Mouse (Mus musculus): Measurements from ENCODE around the gene Robo2. TPM values are rescaled to one million over a fixed set of nuclear protein-coding genes. Genes with fewer than 3 reads are reported as not detected.
A peak's percentile ranks its signal among the peaks of the same experiment; 100 is the strongest.

Gene Robo2
- polyA plus RNA-seq, 1 experiment, result 4.2 TPM

DNA sequence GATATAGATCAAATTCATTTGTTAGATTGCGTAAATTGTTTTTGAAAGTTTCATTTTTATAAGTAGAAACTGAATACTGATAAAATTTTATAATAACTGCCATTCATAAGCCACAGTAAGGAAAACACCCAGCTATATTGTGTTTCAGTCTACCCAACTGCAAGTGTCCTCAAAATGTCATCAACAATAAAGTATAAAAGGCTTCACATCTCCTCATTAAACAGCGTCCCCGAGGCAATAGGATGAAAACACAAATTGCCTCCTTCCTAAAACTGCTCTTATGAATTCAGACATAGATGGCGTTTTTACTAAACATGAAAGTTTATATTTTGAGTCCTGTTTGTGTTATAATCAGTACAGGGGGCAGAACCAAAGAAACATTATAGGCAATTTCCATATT is 249.6 kb downstream of the Robo2 start:
- Histone ChIP-seq H3K79me2 (ENCODE audit: control insufficient read depth, insufficient read depth) (no peaks in the 10 kb centered on the region), H3K27me3 (ENCODE audit: control insufficient read depth, insufficient read depth, insufficient read length) (no peaks in the 10 kb centered on the region), H3K36me3 (ENCODE audit: control insufficient read depth, insufficient read depth) (no peaks in the 10 kb centered on the region), H3K4me3 (ENCODE audit: insufficient read depth, poor library complexity, severe bottlenecking) (no peak overlapping the region), H3ac (ENCODE audit: control insufficient read depth, insufficient read length, low read depth) (no peak overlapping the region), H3K79me3 (ENCODE audit: low read depth) (no peaks in the 10 kb centered on the region)
- TF ChIP-seq MAX (IDR thresholded peaks at IDR 0.05) (no peak), USF1 (IDR thresholded peaks at IDR 0.05; ENCODE audit: low read depth) (no peak), MYOG (IDR thresholded peaks at IDR 0.05; ENCODE audit: control insufficient read depth, extremely low read depth, insufficient read length) (no peak), FOSL1 (IDR thresholded peaks at IDR 0.05; ENCODE audit: insufficient read depth, low read length, poor library complexity, severe bottlenecking) (no peak), CEBPB (IDR thresholded peaks at IDR 0.05; ENCODE audit: low read depth) (no peak), MYOD1 (IDR thresholded peaks at IDR 0.05; ENCODE audit: control insufficient read depth, insufficient read length, low read depth) (no peak), CTCF (IDR thresholded peaks at IDR 0.05; ENCODE audit: control insufficient read depth, insufficient read depth, insufficient read length) (no peak)

DNA sequence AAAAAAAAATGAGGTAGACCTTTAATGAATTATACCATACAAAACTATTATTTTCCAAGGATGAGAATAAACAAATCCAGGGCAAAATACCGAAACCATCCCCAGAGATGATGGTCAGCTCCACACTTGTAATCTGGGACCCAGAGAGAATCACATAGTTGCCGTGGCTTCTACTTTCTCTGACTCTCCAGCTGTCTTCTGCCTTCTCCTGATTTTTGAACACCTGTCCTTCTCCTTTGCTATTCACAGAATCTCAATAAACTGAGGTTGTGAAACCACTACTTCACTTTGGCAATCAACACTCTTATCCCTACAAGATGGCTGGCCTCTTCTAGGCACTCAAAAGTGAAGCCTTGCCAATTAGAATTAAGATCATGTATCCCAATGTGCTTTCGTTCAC is 252.4 kb downstream of the Robo2 start:
- Histone ChIP-seq H3K79me3 (ENCODE audit: low read depth) (no peaks in the 10 kb centered on the region), H3K27me3 (ENCODE audit: control insufficient read depth, insufficient read depth, insufficient read length) (no peaks in the 10 kb centered on the region), H3K4me3 (ENCODE audit: insufficient read depth, poor library complexity, severe bottlenecking) (no peak overlapping the region), H3K36me3 (ENCODE audit: control insufficient read depth, insufficient read depth) (no peaks in the 10 kb centered on the region), H3K79me2 (ENCODE audit: control insufficient read depth, insufficient read depth) (no peaks in the 10 kb centered on the region), H3ac (ENCODE audit: control insufficient read depth, insufficient read length, low read depth) (no peak overlapping the region)
- no peak for TF ChIP-seq FOSL1 (IDR thresholded peaks at IDR 0.05; ENCODE audit: insufficient read depth, low read length, poor library complexity, severe bottlenecking)
- TF ChIP-seq MYOD1 (IDR thresholded peaks at IDR 0.05; ENCODE audit: control insufficient read depth, insufficient read length, low read depth), result peak; percentile 72

DNA sequence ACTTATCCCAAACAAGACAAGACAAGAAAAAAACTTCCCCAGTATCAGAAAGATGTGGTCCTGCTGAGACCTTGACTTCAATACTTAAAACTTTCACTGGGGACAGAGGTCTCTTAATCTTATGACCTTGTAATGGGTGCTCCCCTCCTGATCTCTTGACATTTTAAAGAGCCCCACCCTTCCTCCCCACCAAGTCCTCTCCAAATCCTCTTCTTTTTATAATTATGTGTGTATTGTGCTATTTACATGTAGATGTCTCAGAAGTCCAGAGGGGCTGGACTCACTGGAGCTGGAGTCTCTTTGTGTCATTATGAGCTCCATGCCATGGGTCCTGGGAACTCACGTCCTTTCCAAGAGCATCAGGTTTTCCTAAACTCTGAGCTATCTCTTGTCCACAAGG is 275.4 kb downstream of the Robo2 start:
- Histone ChIP-seq H3ac (ENCODE audit: control insufficient read depth, insufficient read length, low read depth) (no peak overlapping the region), H3K79me2 (ENCODE audit: control insufficient read depth, insufficient read depth) (no peaks in the 10 kb centered on the region), H3K36me3 (ENCODE audit: control insufficient read depth, insufficient read depth) (no peaks in the 10 kb centered on the region), H3K79me3 (ENCODE audit: low read depth) (no peaks in the 10 kb centered on the region), H3K4me3 (ENCODE audit: insufficient read depth, poor library complexity, severe bottlenecking) (no peak overlapping the region), H3K27me3 (ENCODE audit: control insufficient read depth, insufficient read depth, insufficient read length) (no peaks in the 10 kb centered on the region)
- TF ChIP-seq MYOG (IDR thresholded peaks at IDR 0.05; ENCODE audit: control insufficient read depth, extremely low read depth, insufficient read length), result no peak
- no peak for TF ChIP-seq USF1 (IDR thresholded peaks at IDR 0.05; ENCODE audit: low read depth)
- no peak for TF ChIP-seq CTCF (IDR thresholded peaks at IDR 0.05; ENCODE audit: control insufficient read depth, insufficient read depth, insufficient read length)
- TF ChIP-seq MAX (IDR thresholded peaks at IDR 0.05), result no peak
- TF ChIP-seq FOSL1 (IDR thresholded peaks at IDR 0.05; ENCODE audit: insufficient read depth, low read length, poor library complexity, severe bottlenecking), result no peak
- no peak for TF ChIP-seq MYOD1 (IDR thresholded peaks at IDR 0.05; ENCODE audit: control insufficient read depth, insufficient read length, low read depth)
- no peak for TF ChIP-seq CEBPB (IDR thresholded peaks at IDR 0.05; ENCODE audit: low read depth)

DNA sequence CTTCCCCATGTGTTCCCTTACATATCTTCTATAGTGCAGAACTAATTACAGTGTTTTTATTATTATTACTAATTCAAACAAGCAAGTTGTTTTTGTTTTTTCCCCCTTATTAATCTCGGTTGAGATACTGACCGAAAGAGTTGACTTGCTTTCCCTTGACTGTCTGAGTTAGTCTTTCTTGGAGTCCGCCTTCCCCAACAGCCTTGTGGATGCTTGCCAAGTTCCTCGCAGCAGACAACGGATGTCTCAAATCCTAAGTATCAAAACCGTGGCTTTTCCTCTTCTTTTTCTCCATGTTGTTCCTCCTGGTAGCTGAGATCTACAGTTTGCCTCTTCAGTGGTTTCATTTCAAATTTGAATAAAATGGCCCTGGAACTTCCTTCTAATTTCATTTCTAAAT is 278.8 kb downstream of the Robo2 start:
- Histone ChIP-seq H3ac (ENCODE audit: control insufficient read depth, insufficient read length, low read depth) (no peak overlapping the region), H3K4me3 (ENCODE audit: insufficient read depth, poor library complexity, severe bottlenecking) (no peak overlapping the region), H3K36me3 (ENCODE audit: control insufficient read depth, insufficient read depth) (no peaks in the 10 kb centered on the region), H3K79me3 (ENCODE audit: low read depth) (no peaks in the 10 kb centered on the region), H3K79me2 (ENCODE audit: control insufficient read depth, insufficient read depth) (no peaks in the 10 kb centered on the region), H3K27me3 (ENCODE audit: control insufficient read depth, insufficient read depth, insufficient read length) (no peaks in the 10 kb centered on the region)
- TF ChIP-seq CEBPB (IDR thresholded peaks at IDR 0.05; ENCODE audit: low read depth) (no peak), MYOD1 (IDR thresholded peaks at IDR 0.05; ENCODE audit: control insufficient read depth, insufficient read length, low read depth) (no peak), FOSL1 (IDR thresholded peaks at IDR 0.05; ENCODE audit: insufficient read depth, low read length, poor library complexity, severe bottlenecking) (no peak), MYOG (IDR thresholded peaks at IDR 0.05; ENCODE audit: control insufficient read depth, extremely low read depth, insufficient read length) (no peak), CTCF (IDR thresholded peaks at IDR 0.05; ENCODE audit: control insufficient read depth, insufficient read depth, insufficient read length) (no peak), MAX (IDR thresholded peaks at IDR 0.05) (no peak), USF1 (IDR thresholded peaks at IDR 0.05; ENCODE audit: low read depth) (no peak)

DNA sequence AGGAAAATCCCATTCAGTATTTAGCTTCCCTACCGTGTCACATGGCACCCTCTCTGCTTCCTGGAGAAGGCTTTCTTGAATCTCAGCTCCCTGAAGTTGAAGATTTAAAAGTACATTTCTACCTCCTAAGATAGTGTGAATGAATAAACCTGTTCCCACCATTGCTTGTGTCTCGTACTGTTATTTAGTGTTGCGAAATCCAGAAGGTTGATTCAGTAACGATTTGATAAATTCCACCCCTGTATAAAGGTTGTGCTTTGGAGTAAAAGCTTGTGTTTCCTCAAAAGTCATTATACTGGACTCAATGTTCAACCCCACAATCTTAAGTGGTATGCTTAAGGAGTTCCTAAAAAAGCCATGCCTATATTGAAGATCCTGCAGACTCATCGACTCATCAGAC is 280.3 kb downstream of the Robo2 start:
- Histone ChIP-seq H3K4me3 (ENCODE audit: insufficient read depth, poor library complexity, severe bottlenecking) (no peak overlapping the region), H3K79me3 (ENCODE audit: low read depth) (no peaks in the 10 kb centered on the region), H3K36me3 (ENCODE audit: control insufficient read depth, insufficient read depth) (no peaks in the 10 kb centered on the region), H3K79me2 (ENCODE audit: control insufficient read depth, insufficient read depth) (no peaks in the 10 kb centered on the region), H3K27me3 (ENCODE audit: control insufficient read depth, insufficient read depth, insufficient read length) (no peaks in the 10 kb centered on the region), H3ac (ENCODE audit: control insufficient read depth, insufficient read length, low read depth) (no peak overlapping the region)
- TF ChIP-seq CTCF (IDR thresholded peaks at IDR 0.05; ENCODE audit: control insufficient read depth, insufficient read depth, insufficient read length), result no peak
- peak; percentile 65 for TF ChIP-seq CEBPB (IDR thresholded peaks at IDR 0.05; ENCODE audit: low read depth)

DNA sequence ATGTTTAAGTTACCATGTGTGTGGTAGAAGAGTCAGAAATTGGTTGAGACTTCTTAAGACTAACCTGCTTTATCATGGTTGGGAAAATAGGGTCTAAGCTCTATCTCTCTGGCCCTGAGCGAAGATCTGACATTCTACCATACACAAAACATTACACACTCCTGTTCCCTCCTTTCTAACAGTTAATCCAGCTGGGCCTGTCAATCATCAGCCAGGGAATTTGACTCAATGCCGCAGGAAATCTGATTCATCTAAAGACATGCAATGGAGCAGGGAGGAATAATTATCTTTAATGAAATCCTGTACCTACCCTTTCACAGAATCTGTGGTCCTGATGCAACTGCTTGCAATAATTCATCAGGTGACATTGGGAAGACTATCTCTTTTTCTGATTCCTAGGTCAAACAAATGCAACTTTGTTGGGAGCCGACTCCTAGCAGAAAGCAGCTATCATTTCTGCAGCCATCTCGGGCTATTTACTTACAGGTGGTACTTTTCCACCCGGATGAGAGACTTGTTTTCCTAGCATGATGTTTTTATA is 283.1 kb downstream of the Robo2 start:
- Histone ChIP-seq H3K79me3 (ENCODE audit: low read depth) (no peaks in the 10 kb centered on the region), H3ac (ENCODE audit: control insufficient read depth, insufficient read length, low read depth) (no peak overlapping the region), H3K79me2 (ENCODE audit: control insufficient read depth, insufficient read depth) (no peaks in the 10 kb centered on the region), H3K27me3 (ENCODE audit: control insufficient read depth, insufficient read depth, insufficient read length) (no peaks in the 10 kb centered on the region), H3K4me3 (ENCODE audit: insufficient read depth, poor library complexity, severe bottlenecking) (no peak overlapping the region), H3K36me3 (ENCODE audit: control insufficient read depth, insufficient read depth) (no peaks in the 10 kb centered on the region)
- TF ChIP-seq MYOG (IDR thresholded peaks at IDR 0.05; ENCODE audit: control insufficient read depth, extremely low read depth, insufficient read length) (no peak), CEBPB (IDR thresholded peaks at IDR 0.05; ENCODE audit: low read depth) (peak; percentile 85), USF1 (IDR thresholded peaks at IDR 0.05; ENCODE audit: low read depth) (no peak), MAX (IDR thresholded peaks at IDR 0.05) (no peak), MYOD1 (IDR thresholded peaks at IDR 0.05; ENCODE audit: control insufficient read depth, insufficient read length, low read depth) (peak; percentile 98)
